Mouse (Mus musculus): ENCODE data around the gene Serpinb3d.
"Not testable (repeated sequence)": the region's sequence is repeated elsewhere in the genome, so short reads cannot be mapped to it uniquely, and the experiment has no call there.

The Serpinb3d gene

GRCm38 (mm10) chr1:107083406-107083805 lies at the start of gene Serpinb3d:
TSS of gene Serpinb3d (minus strand) at chr1:107083506.
- DNase-seq (ENCODE audit: low spot score), result no peak

GRCm38 (mm10) chr1:107127453-107127852 lies 44.1 kb upstream of the Serpinb3d start:
- DNase-seq (ENCODE audit: low spot score), result peak; percentile 3

- DNase-seq (ENCODE audit: low spot score), result no peak
Measured at GRCm38 (mm10) chr1:107098417-107098816, 15.1 kb upstream of the Serpinb3d start.

- no peak for DNase-seq (ENCODE audit: low spot score)
Measured at GRCm38 (mm10) chr1:107052203-107052602, 31.1 kb downstream of the Serpinb3d start, which contains the start of gene Serpinb3a. TSS of gene Serpinb3a (minus strand) at chr1:107052303.

- not testable (repeated sequence) for DNase-seq (ENCODE audit: low spot score)
Measured at GRCm38 (mm10) chr1:107034236-107034635, 49.1 kb downstream of the Serpinb3d start.

Data from adipocyte (in vitro differentiated cells).